Mouse (Mus musculus) left cerebral cortex, postnatal 10 days (tissue): Measurements from ENCODE around the gene Guca2b. TPM values are rescaled to one million over a fixed set of nuclear protein-coding genes. Genes with fewer than 3 reads are reported as not detected.

ENCODE experiments used
- DNase-seq, 2 experiments: peaks; one replicate each; pipeline ENCODE4 v3.0.0; 2021 to 2022; ENCODE audit warnings: low spot score in 2 of 2, mixed read lengths in 1 of 2; ENCODE audit errors: extremely low spot score in 1 of 2
- intact Hi-C: fragments of 180-260 bp; cut with DNase I; formaldehyde crosslinking; loops from one replicate; pipeline ENCODE4 v1.15.1; 2025
- total RNA-seq, 2 experiments: library from RNA; stranded (reverse); gene quantifications; 2 replicates each; pipeline ENCODE4 v1.2.3; 2021

The Guca2b gene
- total RNA-seq, 2 experiments from 2014 or later = not detected

- no peak for DNase-seq
- intact Hi-C loops = no loop called here
Measured at GRCm38 (mm10) chr4:119626081-119626645, 32.6 kb downstream of the Guca2b start.

GRCm38 (mm10) chr4:119614724-119615123, 44.0 kb downstream of the Guca2b start:
- no peak for DNase-seq
- intact Hi-C loops = no loop called here

GRCm38 (mm10) chr4:119614078-119614477, 44.7 kb downstream of the Guca2b start:
- intact Hi-C loops = no loop called here
- DNase-seq = no peak

GRCm38 (mm10) chr4:119609488-119609887, 49.3 kb downstream of the Guca2b start:
- DNase-seq = no peak
- intact Hi-C loops = no loop called here

Other genes with a start within 250 kb of the Guca2b start
- 10 to 100 TPM; 18.1 to 20.1 TPM for gene Ccdc30, start 243.4 kb downstream of the Guca2b start, total RNA-seq
- 1 to 10 TPM; 5.5 to 7.2 TPM for gene Ppcs, start 236.5 kb downstream of the Guca2b start, total RNA-seq
- gene Zmynd12, start 236.1 kb downstream of the Guca2b start, total RNA-seq = not detected
- 10 to 100 TPM; 20.8 to 21.8 TPM for gene Rimkla, start 166.3 kb downstream of the Guca2b start, total RNA-seq
- 10 to 100 TPM; 59.6 to 73.9 TPM for gene Foxj3, start 122.0 kb downstream of the Guca2b start, total RNA-seq
- 10 to 100 TPM; 25.9 to 26.2 TPM for gene Frg2f1, start 119.4 kb downstream of the Guca2b start, total RNA-seq
- gene Guca2a, start 21.2 kb downstream of the Guca2b start, total RNA-seq = not detected
- gene Hivep3, start 74.8 kb upstream of the Guca2b start, total RNA-seq = 10 to 100 TPM; 71.9 to 74.3 TPM